Mouse (Mus musculus) G1E (cell line): ENCODE measurements around the gene Slfn5. TPM values are rescaled to one million over a fixed set of nuclear protein-coding genes. Genes with fewer than 3 reads are reported as not detected.
A peak's percentile ranks its signal among the peaks of the same experiment; 100 is the strongest.

Experiments
- ATAC-seq: 2 replicates; pipeline ENCODE4 v1.8.0; 2016; ENCODE audit warnings: mild to moderate bottlenecking; ENCODE audit not compliant: insufficient number of reproducible peaks, poor library complexity, low FRiP score, severe bottlenecking; ENCODE audit errors: extremely low read depth
- DNase-seq: peaks from one replicate; pipeline ENCODE4 v3.0.0; 2012; ENCODE audit warnings: low spot score
- H3K27me3 ChIP-seq: 2 replicates; pipeline ENCODE4 v1.6.1; 2012; ENCODE audit warnings: mild to moderate bottlenecking, low read length, inconsistent platforms; ENCODE audit not compliant: insufficient read depth
- H3K36me3 ChIP-seq: replicated peaks from 2 replicates; pipeline ENCODE3; 2012; ENCODE audit warnings: mild to moderate bottlenecking, inconsistent platforms
- H3K4me1 ChIP-seq: 2 replicates; pipeline ENCODE4 v1.6.1; 2012; ENCODE audit warnings: low read depth, low read length, inconsistent platforms, mixed read lengths; ENCODE audit not compliant: insufficient read depth
- H3K4me3 ChIP-seq: 2 replicates; pipeline ENCODE4 v1.5.1; 2012; ENCODE audit warnings: low read depth, mild to moderate bottlenecking, inconsistent platforms, low read length, moderate library complexity, mixed read lengths
- H3K9me3 ChIP-seq: replicated peaks from 2 replicates; pipeline ENCODE4 v1.6.1; 2012; ENCODE audit warnings: inconsistent platforms
- CTCF ChIP-seq: IDR thresholded peaks from 2 replicates; pipeline ENCODE4 v1.5.1; 2012; ENCODE audit warnings: low read depth, low read length, inconsistent platforms, mixed read lengths
- GATA1 ChIP-seq: IDR thresholded peaks from 2 replicates; pipeline ENCODE4 v1.6.1; 2012; ENCODE audit warnings: borderline replicate concordance, low read length, inconsistent platforms, mixed read lengths
- GATA2 ChIP-seq: IDR thresholded peaks from 2 replicates; pipeline ENCODE4 v1.6.1; 2012; ENCODE audit warnings: low read depth, low read length, inconsistent platforms, borderline replicate concordance
- POLR2AphosphoS5 ChIP-seq: IDR thresholded peaks from 2 replicates; pipeline ENCODE4 v1.6.1; 2012; ENCODE audit warnings: low read depth, low read length, inconsistent platforms; ENCODE audit not compliant: insufficient replicate concordance
- TAL1 ChIP-seq: conservative IDR thresholded peaks from 2 replicates; pipeline ENCODE4 v1.6.1; 2012; ENCODE audit warnings: low read depth, low read length, inconsistent platforms, mixed read lengths
- polyA plus RNA-seq: library from polyadenylated mRNA; stranded (reverse); fragments of >175 nt; gene quantifications from 2 replicates; pipeline ENCODE4 v1.2.3, GENCODE M21; 2012
- total RNA-seq, 2 experiments: library from RNA; stranded (forward) in 1 of 2; stranded (reverse) in 1 of 2; fragments of 200-1000 nt in 1 of 2; fragments of >200 nt in 1 of 2; fragmentation: Nextera tagmentation in 1 of 2; gene quantifications; 2 replicates each; pipeline ENCODE4 v1.2.3; 2014 to 2017

Gene Slfn5
- total and polyA plus RNA-seq, 3 experiments = 0.33 to 9.1 (median 7.7) TPM

DNA sequence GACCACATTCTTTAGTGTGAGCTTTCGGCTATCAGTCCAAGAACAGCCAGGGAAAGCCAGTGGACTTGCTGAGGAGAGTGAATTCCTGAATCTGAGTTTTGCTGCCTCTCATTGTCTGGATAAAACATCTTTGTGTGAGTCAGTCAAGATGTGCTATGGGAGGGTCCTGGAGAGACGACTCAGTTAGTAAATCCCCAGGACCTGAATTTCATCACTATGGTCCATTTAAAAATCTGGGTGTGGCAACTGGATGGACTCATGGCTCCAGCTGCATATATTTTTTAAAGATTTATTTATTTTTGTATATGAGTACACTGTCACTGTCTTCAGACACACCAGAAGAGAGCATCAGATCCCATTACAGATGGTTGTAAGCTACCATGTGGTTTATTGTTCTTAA, 5.5 kb upstream of the Slfn5 start:
- peaks cover 37% of the 10 kb centered on the region for H3K27me3 ChIP-seq
- no peaks in the 10 kb centered on the region for H3K36me3 ChIP-seq
- TF ChIP-seq CTCF (no peak), GATA1 (no peak), POLR2AphosphoS5 (no peak), TAL1 (no peak), GATA2 (no peak)
- peaks cover 10% of the 10 kb centered on the region for H3K4me1 ChIP-seq
- DNase-seq = no peak
- H3K4me3 ChIP-seq = no peak overlapping the region
- ATAC-seq = no peak
- H3K9me3 ChIP-seq = no peaks in the 10 kb centered on the region

DNA sequence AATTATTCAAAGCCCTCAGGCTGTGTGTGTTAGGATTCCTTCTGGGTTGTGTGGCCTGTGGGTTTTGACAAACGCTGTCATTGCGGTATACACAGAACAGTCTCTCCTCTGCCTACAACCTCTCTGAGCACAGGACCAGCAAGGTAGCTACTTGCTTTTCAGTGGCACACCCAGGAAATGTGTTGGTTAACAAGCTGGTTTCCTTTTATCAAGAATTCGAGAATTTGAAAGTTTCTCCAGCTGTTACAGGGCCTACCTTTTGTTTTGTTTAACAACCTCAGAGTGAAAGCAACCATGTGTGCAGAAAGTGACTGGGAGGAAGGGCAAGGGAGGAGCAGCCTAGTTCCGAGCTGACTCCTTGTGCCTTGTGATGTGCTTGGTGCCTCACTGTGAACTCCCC, 3.7 kb upstream of the Slfn5 start:
- ATAC-seq (no peak), DNase-seq (no peak)
- H3K27me3 ChIP-seq = peaks cover 37% of the 10 kb centered on the region
- H3K4me1 ChIP-seq = peaks cover 27% of the 10 kb centered on the region
- H3K4me3 ChIP-seq = no peak overlapping the region
- no peaks in the 10 kb centered on the region for H3K9me3 ChIP-seq
- TF ChIP-seq GATA2 (no peak), GATA1 (no peak), CTCF (no peak), POLR2AphosphoS5 (no peak), TAL1 (no peak)
- H3K36me3 ChIP-seq = no peaks in the 10 kb centered on the region

DNA sequence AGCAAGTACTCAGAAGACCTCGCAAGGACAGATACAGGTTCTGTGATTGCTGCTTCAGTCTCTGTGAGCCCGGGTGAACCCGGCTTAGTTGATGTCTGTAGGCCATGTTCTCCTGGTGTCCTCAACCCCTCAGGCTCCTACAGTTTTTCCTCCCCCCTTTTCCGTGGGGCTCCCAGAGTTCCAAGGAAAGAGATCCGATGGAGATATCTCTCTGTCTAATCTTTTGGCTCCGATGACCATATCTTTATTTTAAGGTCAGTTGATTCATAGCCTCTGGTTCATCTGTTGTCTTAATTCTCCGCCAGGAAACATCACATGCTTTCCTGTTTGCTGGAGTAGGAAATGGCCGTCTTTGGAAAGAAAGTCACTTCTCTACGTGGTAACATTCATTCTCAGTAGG, 2.1 kb upstream of the Slfn5 start:
- ATAC-seq (no peak), DNase-seq (no peak)
- Histone ChIP-seq H3K4me3 (no peak overlapping the region), H3K36me3 (no peaks in the 10 kb centered on the region), H3K27me3 (peaks cover 30% of the 10 kb centered on the region), H3K9me3 (no peaks in the 10 kb centered on the region), H3K4me1 (peaks cover 36% of the 10 kb centered on the region)
- TF ChIP-seq GATA1 (no peak), CTCF (no peak), TAL1 (no peak), POLR2AphosphoS5 (no peak), GATA2 (no peak)

DNA sequence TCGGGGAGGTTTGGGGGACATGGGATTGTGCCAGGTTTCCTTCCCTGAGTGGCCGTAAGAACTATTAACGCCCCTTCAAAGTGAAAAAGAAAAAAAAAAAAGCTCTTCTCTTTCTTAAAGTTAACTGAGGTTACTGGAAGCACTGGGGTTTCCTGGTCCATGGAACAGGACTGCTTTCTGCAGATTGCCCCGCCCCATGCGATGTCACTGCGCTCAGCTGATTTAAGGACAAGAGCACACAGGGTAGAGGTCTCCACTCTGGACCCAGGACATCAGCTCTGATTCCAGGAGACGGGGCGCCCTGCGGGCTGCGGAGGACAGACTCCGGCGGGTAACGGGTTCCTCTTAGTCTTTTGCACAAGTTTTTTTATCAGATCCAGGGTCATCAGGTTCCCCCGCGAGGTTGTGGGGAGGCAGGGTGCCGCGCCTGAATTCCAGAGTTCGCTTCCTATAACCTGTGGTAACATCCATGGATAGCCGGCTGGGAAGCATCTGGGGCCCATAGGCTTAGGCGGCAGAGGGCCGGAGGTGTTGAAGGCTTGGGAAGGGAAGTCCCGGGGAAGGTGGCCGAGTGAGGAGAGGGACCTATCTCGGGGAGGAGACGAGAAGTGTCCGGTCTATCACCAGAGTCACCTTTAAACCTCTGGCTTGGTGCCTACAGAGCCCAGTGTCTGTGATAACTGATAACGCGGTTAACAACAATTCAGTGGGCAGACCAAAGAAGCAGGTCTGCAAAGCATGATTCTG, 889 bp downstream of the Slfn5 start:
- no peaks in the 10 kb centered on the region for H3K9me3 ChIP-seq
- H3K4me1 ChIP-seq = peaks cover 54% of the 10 kb centered on the region
- ATAC-seq (peak; percentile 62), DNase-seq (peak; percentile 40)
- H3K4me3 ChIP-seq = peak overlapping the region; percentile 68
- peaks cover 24% of the 10 kb centered on the region for H3K27me3 ChIP-seq
- TF ChIP-seq TAL1 (peak; percentile 80), POLR2AphosphoS5 (no peak), GATA2 (no peak)
- H3K36me3 ChIP-seq = no peaks in the 10 kb centered on the region

DNA sequence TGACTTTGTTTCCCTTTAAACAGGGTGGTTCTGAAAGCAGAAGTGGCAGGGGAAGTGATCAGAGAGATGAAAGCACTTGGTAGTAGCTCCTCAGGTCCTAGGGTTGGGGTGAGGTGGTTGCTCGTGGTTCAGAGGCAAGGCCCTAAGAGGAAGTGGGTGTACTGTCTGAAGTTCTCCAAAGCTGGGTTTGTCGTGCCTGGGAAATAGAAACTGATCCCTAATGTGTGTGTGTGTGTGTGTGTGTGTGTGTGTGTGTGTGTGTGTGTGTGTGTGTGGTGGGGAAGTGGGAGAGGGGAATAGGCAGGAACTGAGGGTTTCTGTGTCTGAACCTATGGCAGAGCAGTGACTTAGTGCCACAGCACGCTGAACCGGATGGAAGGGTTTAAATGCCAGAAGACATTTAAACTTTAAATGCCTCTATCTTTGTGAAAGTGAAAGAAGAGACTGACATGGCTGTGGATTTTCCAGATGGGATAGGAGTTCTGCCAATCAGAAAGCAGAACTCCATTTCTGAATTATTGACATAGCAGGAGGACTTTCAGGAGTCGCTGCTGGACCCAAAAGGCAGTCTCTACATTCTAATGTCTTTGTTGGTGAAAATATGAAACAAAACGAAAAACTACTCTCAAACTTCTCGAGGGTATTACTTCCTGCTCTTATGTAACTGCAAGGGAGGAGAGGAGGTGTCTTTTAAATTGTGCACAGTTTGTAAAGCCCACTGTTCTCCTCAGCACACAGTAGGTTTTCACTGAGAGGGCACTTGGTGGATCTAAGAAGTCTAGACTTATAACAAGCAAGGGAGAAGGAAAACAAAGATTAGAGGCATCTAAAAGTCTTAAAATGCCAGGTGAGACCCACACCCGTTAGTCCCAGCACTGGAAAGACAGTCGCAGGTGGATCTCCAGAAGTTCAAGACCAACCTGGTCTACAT, 1.7 kb downstream of the Slfn5 start:
- Histone ChIP-seq H3K9me3 (no peaks in the 10 kb centered on the region), H3K27me3 (peaks cover 21% of the 10 kb centered on the region), H3K36me3 (no peaks in the 10 kb centered on the region), H3K4me1 (peaks cover 60% of the 10 kb centered on the region), H3K4me3 (peak overlapping the region; percentile 68)
- peak; percentile 56 for ATAC-seq
- TF ChIP-seq GATA1 = no peak
- TF ChIP-seq CTCF = no peak
- peak; percentile 35 for DNase-seq

- no peaks in the 10 kb centered on the region for H3K9me3 ChIP-seq
- TF ChIP-seq GATA2 (no peak), GATA1 (no peak), TAL1 (no peak), POLR2AphosphoS5 (no peak), CTCF (no peak)
- DNase-seq (no peak), ATAC-seq (no peak)
- H3K27me3 ChIP-seq = peaks cover 7% of the 10 kb centered on the region
- no peaks in the 10 kb centered on the region for H3K36me3 ChIP-seq
- H3K4me3 ChIP-seq = no peak overlapping the region
- H3K4me1 ChIP-seq = peaks cover 60% of the 10 kb centered on the region
These were observed 3.5 kb downstream of the Slfn5 start for GRCm38 (mm10) chr11:82954631-82955030.
